Mouse (Mus musculus) stomach, postnatal 0 days (tissue): ENCODE measurements at regions not wholly inside any gene's neighbourhood (a gene's known extent, or its start where the extent isn't known, plus 50 kb on each side); places are given as distances from the start of the nearest gene placed in this dataset.

Source experiments
- ATAC-seq: fragments of 200-750 bp; cut with Nextera tagmentation; 2 replicates; pipeline ENCODE4 v1.8.0; 2017; ENCODE audit not compliant: low FRiP score, low TSS enrichment
- DNase-seq: peaks from one replicate; pipeline ENCODE4 v3.0.0-alpha.2; 2016; ENCODE audit warnings: low spot score
- H3K27ac ChIP-seq: fragments of 300-500 bp; sonication (generic); replicated peaks from 2 replicates; pipeline ENCODE4 v1.5.1; 2014; ENCODE audit warnings: mild to moderate bottlenecking, control low read depth
- H3K27me3 ChIP-seq: fragments of 300-500 bp; sonication (generic); 2 replicates; pipeline ENCODE4 v1.6.1; 2014; ENCODE audit warnings: low read length; ENCODE audit not compliant: control insufficient read depth, insufficient read depth
- H3K36me3 ChIP-seq: fragments of 300-500 bp; sonication (generic); 2 replicates; pipeline ENCODE4 v1.6.1; 2014; ENCODE audit warnings: low read length, mixed read lengths; ENCODE audit not compliant: control insufficient read depth, insufficient read depth
- H3K4me1 ChIP-seq: fragments of 300-500 bp; sonication (generic); replicated peaks from 2 replicates; pipeline ENCODE4 v1.6.1; 2014; ENCODE audit warnings: antibody characterized with exemption; ENCODE audit not compliant: control insufficient read depth, insufficient read depth
- H3K4me2 ChIP-seq: fragments of 300-500 bp; sonication (generic); replicated peaks from 2 replicates; pipeline ENCODE4 v1.6.1; 2014; ENCODE audit warnings: low read depth, mild to moderate bottlenecking, control low read depth, moderate library complexity
- H3K4me3 ChIP-seq: fragments of 300-500 bp; sonication (generic); 2 replicates; pipeline ENCODE4 v1.5.1; 2014; ENCODE audit warnings: low read depth, low read length, control low read depth
- H3K9ac ChIP-seq: fragments of 300-500 bp; sonication (generic); 2 replicates; pipeline ENCODE4 v1.6.1; 2014; ENCODE audit warnings: mild to moderate bottlenecking, low read length, control low read depth, mixed read lengths
- H3K9me3 ChIP-seq: fragments of 300-500 bp; sonication (generic); 2 replicates; pipeline ENCODE4 v1.6.1; 2016; ENCODE audit warnings: low read length; ENCODE audit not compliant: control insufficient read depth
- CTCF ChIP-seq: IDR thresholded peaks from 2 replicates; pipeline ENCODE4 v1.5.1; 2016; ENCODE audit warnings: antibody characterized with exemption, low read depth, mild to moderate bottlenecking, moderate library complexity
- EP300 ChIP-seq: optimal IDR thresholded peaks from 2 replicates; pipeline ENCODE3; 2016; ENCODE audit warnings: antibody characterized with exemption
- WGBS: fragments of 180-500 bp; shearing (Covaris S2); extraction: QIAGEN DNeasy Blood & Tissue Kit; methylation state at CpG from one replicate; pipeline ENCODE4 v1.1.7; 2014; 5-methylcytosine and 5-hydroxymethylcytosine counted together

GRCm38 (mm10) chr16:46679787-46680186 is 181.5 kb upstream of the Nectin3 start:
- WGBS, result 73% methylated on average over 3 of the region's 3 CpGs
- TF ChIP-seq EP300, result no peak
- DNase-seq, result no peak
- Histone ChIP-seq H3K27ac (no peak overlapping the region), H3K36me3 (no peaks in the 10 kb centered on the region), H3K4me2 (no peak overlapping the region), H3K9me3 (no peaks in the 10 kb centered on the region), H3K27me3 (no peaks in the 10 kb centered on the region), H3K4me3 (no peak overlapping the region), H3K9ac (no peak overlapping the region), H3K4me1 (no peaks in the 10 kb centered on the region)
- ATAC-seq, result no peak

GRCm38 (mm10) chr16:46669590-46669989 is 171.3 kb upstream of the Nectin3 start:
- no peak for DNase-seq
- Histone ChIP-seq H3K27ac (no peak overlapping the region), H3K36me3 (no peaks in the 10 kb centered on the region), H3K4me3 (no peak overlapping the region), H3K9ac (no peak overlapping the region), H3K27me3 (no peaks in the 10 kb centered on the region), H3K4me2 (no peak overlapping the region), H3K4me1 (no peaks in the 10 kb centered on the region), H3K9me3 (no peaks in the 10 kb centered on the region)
- no peak for ATAC-seq
- 93% methylated on average over 3 of the region's 3 CpGs for WGBS
- TF ChIP-seq CTCF (no peak), EP300 (no peak)

- Histone ChIP-seq H3K9me3 (no peaks in the 10 kb centered on the region), H3K4me2 (no peak overlapping the region), H3K4me1 (no peaks in the 10 kb centered on the region), H3K27ac (no peak overlapping the region), H3K27me3 (no peaks in the 10 kb centered on the region), H3K9ac (no peak overlapping the region), H3K4me3 (no peak overlapping the region), H3K36me3 (no peaks in the 10 kb centered on the region)
- DNase-seq (no peak), ATAC-seq (no peak)
- TF ChIP-seq CTCF, result no peak
- no peak for TF ChIP-seq EP300
- WGBS, result 72% methylated on average over 3 of the region's 3 CpGs
Measured at GRCm38 (mm10) chr16:46665566-46665965, 167.2 kb upstream of the Nectin3 start.

- no peaks in the 10 kb centered on the region for H3K9me3 ChIP-seq
- H3K27ac ChIP-seq, result no peak overlapping the region
- no peaks in the 10 kb centered on the region for H3K36me3 ChIP-seq
- no peaks in the 10 kb centered on the region for H3K4me1 ChIP-seq
- TF ChIP-seq CTCF, result no peak
- TF ChIP-seq EP300, result no peak
- no peak overlapping the region for H3K4me2 ChIP-seq
- WGBS, result 87% methylated on average over 4 of the region's 4 CpGs
- ATAC-seq, result no peak
- no peak overlapping the region for H3K9ac ChIP-seq
- no peak for DNase-seq
- no peaks in the 10 kb centered on the region for H3K27me3 ChIP-seq
- H3K4me3 ChIP-seq, result no peak overlapping the region
Measured at GRCm38 (mm10) chr16:46663008-46663407, 164.7 kb upstream of the Nectin3 start.

GRCm38 (mm10) chr16:46655041-46655440 is 156.7 kb upstream of the Nectin3 start:
- H3K4me2 ChIP-seq, result no peak overlapping the region
- no peaks in the 10 kb centered on the region for H3K4me1 ChIP-seq
- no peak for TF ChIP-seq EP300
- TF ChIP-seq CTCF, result no peak
- H3K27ac ChIP-seq, result no peak overlapping the region
- H3K36me3 ChIP-seq, result no peaks in the 10 kb centered on the region
- ATAC-seq (no peak), DNase-seq (no peak)
- H3K4me3 ChIP-seq, result no peak overlapping the region
- no peaks in the 10 kb centered on the region for H3K27me3 ChIP-seq
- no peaks in the 10 kb centered on the region for H3K9me3 ChIP-seq
- WGBS, result 74% methylated on average over 4 of the region's 4 CpGs
- H3K9ac ChIP-seq, result no peak overlapping the region

DNA sequence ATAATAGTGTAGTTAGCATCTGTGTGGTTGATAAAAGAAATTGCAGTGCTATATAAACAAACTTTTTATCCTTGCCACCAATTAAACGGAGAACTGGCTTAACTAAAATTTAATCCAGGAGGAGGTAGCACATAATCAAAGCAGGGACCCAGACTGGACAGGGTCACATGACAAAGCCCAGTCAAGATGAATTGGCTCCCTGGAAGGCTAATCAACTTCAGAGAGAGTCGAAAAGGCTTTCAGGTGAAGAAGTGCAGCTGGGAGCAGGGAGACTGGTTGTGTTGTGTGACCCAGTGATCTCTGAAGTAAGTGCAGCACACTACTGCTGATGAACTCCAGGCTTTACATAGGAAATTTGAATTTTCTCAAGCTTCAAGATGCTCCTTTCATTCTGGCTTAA is 127.5 kb upstream of the Nectin3 start:
- Histone ChIP-seq H3K9ac (no peak overlapping the region), H3K4me1 (no peaks in the 10 kb centered on the region), H3K27ac (no peak overlapping the region), H3K27me3 (no peaks in the 10 kb centered on the region), H3K4me3 (no peak overlapping the region), H3K36me3 (no peaks in the 10 kb centered on the region), H3K4me2 (no peak overlapping the region), H3K9me3 (no peaks in the 10 kb centered on the region)
- TF ChIP-seq EP300, result no peak
- TF ChIP-seq CTCF, result no peak
- DNase-seq, result no peak
- WGBS, result 20% methylated on average over 2 of the region's 2 CpGs
- ATAC-seq, result no peak
